Mouse (Mus musculus) urinary bladder, postnatal 0 days (tissue): ENCODE measurements around the gene Hdlbp. TPM values are rescaled to one million over a fixed set of nuclear protein-coding genes. Genes with fewer than 3 reads are reported as not detected.

ENCODE experiments used
- polyA plus RNA-seq: library from polyadenylated mRNA; unstranded; fragments of >200 nt; fragmentation: Nextera tagmentation; extraction: Ambion mirVana; gene quantifications from 2 replicates; pipeline ENCODE4 v1.2.1, GENCODE M21; 2015

Hdlbp gene
- 153 and 198 TPM in 2 replicates for polyA plus RNA-seq

DNA sequence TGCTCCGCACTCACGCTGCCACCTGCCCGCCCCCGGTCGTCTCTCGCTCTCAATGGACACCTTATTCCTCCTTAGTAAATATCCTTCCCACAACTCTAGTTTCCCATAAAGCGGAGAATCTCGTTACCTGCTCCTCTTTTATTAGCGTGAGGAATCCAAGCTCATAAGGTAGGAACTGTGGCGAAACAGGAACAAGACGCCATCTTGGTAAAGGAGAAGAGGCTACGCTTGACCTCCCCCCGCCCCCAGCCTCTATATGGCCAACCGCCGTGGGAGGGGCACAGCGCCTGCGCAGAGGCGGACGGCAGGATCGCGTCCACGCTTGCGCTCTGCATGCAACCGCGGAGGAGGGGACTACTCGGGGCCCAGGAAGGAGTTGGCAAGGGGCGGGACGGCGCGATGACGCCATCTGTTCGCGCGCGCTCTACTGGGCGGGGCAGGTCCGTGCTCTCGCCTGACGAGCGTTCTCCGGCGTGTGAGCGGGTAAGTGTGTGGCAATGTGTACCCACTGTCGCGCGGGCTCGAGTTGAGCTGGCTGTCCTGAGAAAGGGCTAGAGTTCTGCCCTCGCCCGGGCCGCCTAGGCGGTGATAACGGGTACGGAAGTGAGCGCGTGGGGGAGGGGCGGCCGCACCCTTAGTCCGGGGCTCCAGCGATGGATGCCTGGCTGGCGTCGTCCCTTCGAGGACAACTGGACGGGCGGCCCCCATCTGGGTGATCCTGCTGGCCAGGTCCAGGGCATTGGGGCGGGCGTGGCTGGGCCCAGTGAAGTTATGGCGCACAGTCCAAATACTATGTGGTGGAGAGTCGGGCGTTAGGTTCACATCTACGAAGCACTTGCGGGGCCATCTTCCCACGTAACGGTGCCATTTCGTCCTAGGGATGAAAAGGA is at the start of gene Hdlbp:
TSS of gene Hdlbp (minus strand) at position 230 of the 890 bp plus-strand sequence.

DNA sequence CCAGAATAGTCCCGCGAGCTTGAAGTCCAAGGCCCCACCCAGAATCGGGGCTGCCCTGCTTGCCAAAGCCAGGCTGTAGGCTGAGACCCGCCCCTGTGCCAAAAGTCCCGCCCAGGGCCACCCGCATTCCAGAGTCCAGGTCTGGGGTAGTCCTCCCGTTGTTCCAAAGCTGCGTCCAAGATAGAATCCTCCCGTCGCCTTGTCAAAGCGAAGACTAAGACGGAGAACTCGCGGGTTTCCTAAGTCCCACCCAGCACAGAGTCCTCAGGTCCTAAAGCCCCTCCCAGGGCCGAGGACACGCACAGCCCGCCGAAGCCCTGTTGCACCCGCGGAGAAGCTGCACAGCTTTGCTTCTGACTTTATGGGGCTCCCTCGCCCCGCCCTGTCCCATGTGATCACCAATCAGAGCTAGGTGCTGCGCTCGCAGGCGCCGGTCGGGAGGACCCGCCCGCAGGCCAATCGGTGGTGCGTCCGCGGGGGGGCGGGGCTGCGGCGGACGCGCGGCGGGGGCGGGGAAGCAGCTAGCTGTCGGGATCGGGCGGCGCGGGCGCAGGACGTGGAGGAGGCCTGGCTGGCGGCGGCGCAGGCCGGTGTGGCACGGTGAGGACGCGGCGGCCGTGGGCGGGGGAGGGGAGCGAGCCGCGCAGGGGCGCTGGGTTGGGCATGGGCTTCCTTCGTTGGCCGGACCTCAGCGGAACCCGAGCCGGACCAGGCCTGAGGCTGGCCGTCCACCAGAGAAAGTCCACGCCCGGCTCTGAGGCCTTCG is 33.2 kb upstream of the Hdlbp start, which contains the start of gene Farp2:
TSS of gene Farp2 (plus strand) at position 495 of the 766 bp plus-strand sequence.

DNA sequence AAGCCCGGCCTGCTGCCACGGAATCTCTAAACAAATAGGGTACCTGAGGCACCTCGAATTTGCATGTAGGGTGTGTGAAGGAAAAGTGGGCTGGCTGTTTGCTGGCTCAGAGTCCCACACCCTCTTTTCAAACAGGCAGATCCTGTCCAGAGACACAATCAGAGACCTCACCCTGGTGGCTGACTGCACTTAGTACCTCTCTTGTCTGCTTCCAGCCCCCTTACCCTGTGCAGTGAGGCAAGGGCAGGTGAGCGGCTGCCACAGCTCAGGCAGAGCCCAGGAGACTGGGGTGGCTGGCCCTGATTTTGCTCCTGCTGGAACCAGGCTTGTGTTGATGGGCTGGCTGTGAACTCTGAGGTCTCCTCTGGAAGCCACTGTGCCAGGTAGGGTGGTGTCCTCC is 105.0 kb downstream of the Hdlbp start, which contains the start of gene Ano7:
TSS of gene Ano7 (plus strand) at position 266 of the 400 bp plus-strand sequence.

Other genes starting within 250 kb of the Hdlbp start
- 2.9 and 4.3 TPM in 2 replicates for gene Sned1, start 243.0 kb downstream of the Hdlbp start, polyA plus RNA-seq
- 14.8 and 14.9 TPM in 2 replicates for gene Mterf4, start 172.9 kb downstream of the Hdlbp start, polyA plus RNA-seq
- 31.7 and 43.5 TPM in 2 replicates for gene Ppp1r7, start 136.0 kb downstream of the Hdlbp start, polyA plus RNA-seq
- 3.1 and 3.2 TPM in 2 replicates for gene Pask, start 135.3 kb downstream of the Hdlbp start, polyA plus RNA-seq
- 0.24 and 0.28 TPM in 2 replicates for gene Ano7, start 104.9 kb downstream of the Hdlbp start, polyA plus RNA-seq
- 3.0 and 3.2 TPM in 2 replicates for gene Farp2, start 33.3 kb upstream of the Hdlbp start, polyA plus RNA-seq
- 107 and 120 TPM in 2 replicates for gene Stk25, start 179.8 kb upstream of the Hdlbp start, polyA plus RNA-seq
- 212 and 254 TPM in 2 replicates for gene Bok, start 206.8 kb upstream of the Hdlbp start, polyA plus RNA-seq